Mouse (Mus musculus): ENCODE data around the gene Retreg1. TPM values are rescaled to one million over a fixed set of nuclear protein-coding genes. Genes with fewer than 3 reads are reported as not detected.

Retreg1 gene
- polyA plus RNA-seq (2017; shearing (Covaris generic)): 25.2 TPM

GRCm38 (mm10) chr15:25843086-25843991 is at the start of gene Retreg1:
TSS of gene Retreg1 (plus strand) at chr15:25843180.

GRCm38 (mm10) chr15:25984067-25984733 is 141.2 kb downstream of the Retreg1 start, which contains the start of gene Zfp622:
TSS of gene Zfp622 (plus strand) at chr15:25984366.

Other genes starting within 250 kb of the Retreg1 start
- 2.8 TPM for gene Myo10, start 220.7 kb upstream of the Retreg1 start, polyA plus RNA-seq (2017; shearing (Covaris generic))
- 11.8 TPM for gene Zfp622, start 141.2 kb downstream of the Retreg1 start, polyA plus RNA-seq (2017; shearing (Covaris generic))

Measured in CD4-positive, CD25-positive, alpha-beta regulatory T cell, adult 9 weeks (primary cell).